Mouse (Mus musculus): ENCODE measurements around the gene Rybp.

Gene Rybp

GRCm38 (mm10) chr6:100287334-100288015, at the start of gene Rybp:
Gene Rybp (minus strand): TSS chr6:100287485.
- DNase-seq (ENCODE audit: low spot score in 2 of 2) = peak; percentile 92

DNA sequence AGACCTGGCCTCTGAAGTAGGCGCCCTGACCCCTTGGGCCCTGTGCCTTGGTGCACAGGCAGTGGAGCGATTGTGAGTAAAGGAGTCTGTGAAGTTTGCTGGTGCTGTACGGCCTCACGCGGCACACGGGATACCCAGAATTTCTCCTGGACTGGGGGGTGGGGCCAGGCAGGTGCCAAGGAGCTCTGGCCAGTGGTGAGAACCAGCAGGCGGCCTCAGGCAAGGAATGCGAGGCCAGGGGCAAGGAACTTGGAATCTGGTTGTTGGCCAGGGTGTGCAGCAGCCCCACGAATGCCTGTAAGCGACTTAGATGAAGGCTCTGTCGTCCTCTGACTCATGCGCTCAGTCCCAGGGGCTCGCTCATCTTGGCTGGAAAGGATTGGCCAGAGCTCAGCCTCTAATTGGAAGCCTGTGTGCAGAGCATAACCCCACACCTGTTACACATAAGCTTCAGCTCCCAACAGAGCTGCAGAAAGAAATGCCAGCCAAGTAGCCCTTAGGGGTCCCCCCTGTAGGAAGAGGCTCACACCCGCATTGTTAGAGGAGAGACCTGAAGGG, 49.4 kb upstream of the Rybp start:
- DNase-seq (ENCODE audit: low spot score in 2 of 2) = no peak

DNA sequence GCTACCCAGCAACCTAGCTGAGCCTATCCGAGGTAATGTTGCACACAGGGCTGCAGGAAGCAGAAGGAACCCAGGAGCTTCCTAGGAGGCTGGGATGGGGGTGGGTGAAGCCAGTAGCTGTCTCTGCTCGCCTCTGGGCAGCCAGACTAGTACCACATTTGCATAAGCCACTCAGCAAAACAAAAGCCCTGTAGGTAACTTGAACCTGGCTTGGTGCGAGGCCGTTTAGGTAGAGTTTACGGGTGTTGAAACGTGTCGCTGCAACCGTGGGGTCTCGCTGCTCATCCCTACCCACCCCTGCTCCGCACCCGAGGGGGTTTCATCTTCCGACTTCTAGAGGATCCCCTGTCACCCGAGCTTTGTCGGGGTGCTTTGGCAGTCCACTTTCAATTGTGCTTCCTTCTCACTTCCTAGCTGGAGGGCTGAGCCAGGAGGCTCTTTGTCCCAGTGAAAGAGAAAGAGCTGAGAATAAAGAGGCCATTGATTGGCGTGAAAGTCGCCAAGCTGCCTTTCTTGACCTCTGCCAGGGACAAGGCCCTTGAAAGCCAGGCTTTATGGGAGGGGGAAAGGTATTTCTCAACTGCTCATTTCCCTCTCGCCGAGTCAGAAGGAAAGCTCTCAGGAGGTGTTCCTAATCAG, 48.3 kb upstream of the Rybp start:
- no peak for DNase-seq (ENCODE audit: low spot score in 2 of 2)

DNA sequence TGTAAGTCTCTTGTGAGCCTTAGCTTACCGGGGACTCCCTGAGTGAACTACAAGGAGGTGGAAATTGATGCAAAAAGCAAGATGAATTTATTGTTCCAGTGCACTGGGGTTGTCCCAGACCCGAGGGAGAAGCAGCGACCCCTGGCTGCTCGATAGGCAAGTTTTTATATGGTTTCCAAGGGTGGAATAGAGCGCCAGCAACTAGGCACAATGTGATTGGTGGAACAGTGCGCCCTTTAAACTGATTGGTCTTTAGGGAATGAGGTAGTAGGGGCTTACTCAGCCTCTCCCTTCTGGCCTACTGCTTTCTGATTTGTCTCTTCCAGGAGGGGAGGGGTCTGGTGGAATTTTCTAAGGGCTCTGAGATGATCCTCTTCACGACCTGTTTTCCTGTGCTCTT, 46.5 kb upstream of the Rybp start:
- no peak for DNase-seq (ENCODE audit: low spot score in 2 of 2)

GRCm38 (mm10) chr6:100332479-100332878, 45.2 kb upstream of the Rybp start:
- DNase-seq (ENCODE audit: low spot score in 2 of 2) = no peak

DNA sequence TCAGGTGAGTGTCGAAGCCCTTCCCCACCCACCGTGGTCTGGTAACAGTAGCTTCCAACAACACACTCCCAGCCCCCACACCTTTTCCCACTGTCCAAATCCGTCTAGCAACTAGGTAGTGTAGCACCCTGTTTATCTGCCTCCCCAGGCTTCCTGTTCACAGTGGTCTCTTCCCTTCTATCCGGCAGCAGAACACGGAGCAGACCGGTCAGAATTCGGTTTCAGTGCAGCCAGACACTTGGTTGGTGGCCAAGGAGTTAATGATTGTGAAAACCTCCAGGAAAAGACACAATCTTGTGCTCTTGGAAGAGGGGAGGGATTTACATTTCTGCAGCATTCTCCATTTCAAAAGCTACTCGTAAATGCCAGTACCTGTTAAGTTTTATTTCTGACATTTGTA, 44.3 kb upstream of the Rybp start:
- DNase-seq (ENCODE audit: low spot score in 2 of 2) = no peak

- no peak for DNase-seq (ENCODE audit: low spot score in 2 of 2)
These were observed 43.8 kb upstream of the Rybp start for GRCm38 (mm10) chr6:100331055-100331454.

- no peak for DNase-seq (ENCODE audit: low spot score in 2 of 2)
These were observed 42.3 kb upstream of the Rybp start for GRCm38 (mm10) chr6:100329542-100329941.

GRCm38 (mm10) chr6:100327050-100327449, 39.8 kb upstream of the Rybp start:
- peak; percentile 81 to 87 for DNase-seq (ENCODE audit: low spot score in 2 of 2)

- DNase-seq (ENCODE audit: low spot score in 2 of 2) = peak in 1 of 2 experiments; percentile 15
These were observed 36.6 kb upstream of the Rybp start for GRCm38 (mm10) chr6:100323756-100324430.

GRCm38 (mm10) chr6:100322561-100322960, 35.3 kb upstream of the Rybp start:
- DNase-seq (ENCODE audit: low spot score in 2 of 2) = no peak

DNA sequence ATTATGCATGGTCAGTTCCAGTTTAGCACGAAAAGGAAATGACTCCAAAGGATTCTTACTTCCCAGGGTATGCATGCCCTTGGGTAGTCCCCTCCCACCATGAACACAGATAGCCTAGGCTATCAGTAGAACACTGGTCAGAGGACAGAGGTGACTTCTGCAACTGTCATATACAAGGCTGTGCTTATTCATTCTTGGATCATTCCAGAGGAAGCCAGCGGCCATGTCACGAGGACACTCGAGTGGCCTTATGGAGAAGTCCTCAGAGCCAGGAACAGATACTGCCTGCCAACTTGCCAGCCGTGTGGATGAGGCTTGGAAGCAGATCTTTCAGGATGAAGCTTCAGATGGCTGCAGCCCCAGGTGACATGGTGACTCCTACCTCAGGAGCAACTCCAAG, 34.9 kb upstream of the Rybp start:
- DNase-seq (ENCODE audit: low spot score in 2 of 2) = no peak

- DNase-seq (ENCODE audit: low spot score in 2 of 2) = no peak
These were observed 26.9 kb upstream of the Rybp start for GRCm38 (mm10) chr6:100314201-100314600.

GRCm38 (mm10) chr6:100311167-100311566, 23.9 kb upstream of the Rybp start:
- no peak for DNase-seq (ENCODE audit: low spot score in 2 of 2)

- no peak for DNase-seq (ENCODE audit: low spot score in 2 of 2)
These were observed 17.5 kb upstream of the Rybp start for GRCm38 (mm10) chr6:100304831-100305230.

- DNase-seq (ENCODE audit: low spot score in 2 of 2) = no peak
These were observed 14.3 kb upstream of the Rybp start for GRCm38 (mm10) chr6:100301410-100302108.

GRCm38 (mm10) chr6:100300831-100301230, 13.5 kb upstream of the Rybp start:
- DNase-seq (ENCODE audit: low spot score in 2 of 2) = no peak

GRCm38 (mm10) chr6:100298945-100299344, 11.7 kb upstream of the Rybp start:
- no peak for DNase-seq (ENCODE audit: low spot score in 2 of 2)

GRCm38 (mm10) chr6:100297536-100297935, 10.3 kb upstream of the Rybp start:
- DNase-seq (ENCODE audit: low spot score in 2 of 2) = peak; percentile 24 to 25

DNA sequence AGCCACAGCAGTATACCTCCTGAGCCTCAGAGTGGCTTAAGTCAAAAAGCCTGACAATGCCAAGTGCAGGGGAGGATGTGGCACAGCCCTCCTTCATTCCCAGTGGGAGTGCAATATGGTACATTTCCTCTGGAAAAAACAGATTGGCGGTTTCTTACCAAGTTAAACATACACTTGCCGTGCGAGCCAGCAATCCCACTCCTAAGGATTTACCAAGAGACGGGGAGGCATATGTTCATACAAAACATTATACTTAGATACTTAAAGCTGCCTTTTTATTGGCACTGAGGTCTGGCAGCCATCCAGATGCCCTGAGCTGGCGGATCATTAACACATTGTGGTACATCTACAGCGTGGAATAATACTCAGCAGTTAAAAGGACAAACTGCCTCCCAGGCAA, 5.1 kb upstream of the Rybp start:
- no peak for DNase-seq (ENCODE audit: low spot score in 2 of 2)

DNA sequence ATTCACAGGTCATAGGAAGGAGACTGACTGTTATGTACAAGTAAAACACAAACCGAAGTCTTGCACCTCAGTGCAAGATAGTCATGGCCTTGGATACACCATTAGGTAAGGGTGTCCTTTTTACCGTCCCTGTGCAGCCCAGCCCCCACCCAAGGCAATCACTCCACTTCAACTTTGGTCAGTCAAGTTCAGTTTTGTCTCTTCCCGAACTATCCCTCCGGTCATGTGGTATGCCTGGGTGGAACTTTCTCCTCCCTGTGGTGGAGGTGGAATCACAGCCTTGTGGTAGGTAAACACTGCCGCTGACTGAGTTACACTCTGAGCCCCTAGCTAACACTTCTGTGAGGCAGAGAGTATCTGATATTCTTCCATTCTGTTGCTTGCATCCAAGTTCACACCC, 1.8 kb upstream of the Rybp start:
- DNase-seq (ENCODE audit: low spot score in 2 of 2) = no peak

DNA sequence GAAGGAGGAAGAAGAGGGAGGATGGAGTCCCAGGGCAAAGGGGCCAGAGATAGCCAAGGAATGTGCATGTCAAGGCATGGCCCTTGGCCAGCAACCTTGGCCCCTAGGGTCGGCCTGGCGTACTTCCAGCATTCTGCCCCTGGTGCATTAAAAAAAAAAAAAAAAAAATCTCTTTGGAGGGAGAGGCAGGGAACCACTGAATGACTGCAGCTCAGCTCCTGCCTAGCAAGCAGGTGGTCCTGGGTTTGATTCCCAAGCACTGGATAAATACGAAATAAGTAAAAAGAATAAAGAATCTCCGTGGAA, 1.4 kb upstream of the Rybp start:
- no peak for DNase-seq (ENCODE audit: low spot score in 2 of 2)
